Mouse (Mus musculus): ENCODE measurements at regions not wholly inside any gene's neighbourhood (a gene's known extent, or its start where the extent isn't known, plus 50 kb on each side); places are given as distances from the start of the nearest gene placed in this dataset.
A peak's percentile ranks its signal among the peaks of the same experiment; 100 is the strongest.

DNA sequence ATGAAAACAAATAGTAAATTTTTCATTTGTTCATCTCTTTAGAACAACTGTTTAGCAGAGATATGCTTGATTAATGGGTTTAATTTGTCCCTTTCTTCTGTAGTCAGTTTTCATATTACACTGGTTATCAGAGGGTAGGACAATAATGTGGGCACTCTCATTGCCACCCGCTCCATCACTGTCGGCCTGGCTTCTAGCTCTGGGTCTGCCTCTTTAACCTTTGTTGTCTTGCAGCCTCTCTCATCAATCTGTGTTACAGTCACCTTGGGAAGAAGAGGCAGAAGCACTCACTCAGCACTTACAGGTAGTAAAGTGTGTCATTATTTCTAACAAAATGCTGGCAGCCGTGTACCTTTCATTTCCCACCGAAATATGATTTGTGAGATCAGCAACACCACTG lies 690.5 kb downstream of the Gbe1 start:
- whole genome bisulfite sequencing = 87% methylated on average over 4 of the region's 4 CpGs

GRCm38 (mm10) chr16:71043381-71043780 lies 729.6 kb downstream of the Gbe1 start:
- WGBS = 72% methylated on average over 2 of the region's 2 CpGs
- H3K27me3 ChIP-seq (replicated peaks; ENCODE audit: control insufficient read depth, insufficient read depth, low read length) = no peaks in the 10 kb centered on the region
- no peaks in the 10 kb centered on the region for H3K4me1 ChIP-seq (ENCODE audit: control insufficient read depth, insufficient read depth, low read length)
- no peaks in the 10 kb centered on the region for H3K9me3 ChIP-seq (ENCODE audit: control insufficient read depth, low read length)
- no peak overlapping the region for H3K27ac ChIP-seq (replicated peaks; ENCODE audit: low read depth, low read length)
- DNase-seq (ENCODE audit: low spot score) (no peak), ATAC-seq (ENCODE audit: low read depth) (no peak)
- H3K36me3 ChIP-seq (ENCODE audit: control insufficient read depth, insufficient read depth, low read length) = no peaks in the 10 kb centered on the region
- no peak overlapping the region for H3K4me2 ChIP-seq (ENCODE audit: low read depth, low read length)
- no peak overlapping the region for H3K4me3 ChIP-seq (ENCODE audit: low read depth, low read length)
- no peak overlapping the region for H3K9ac ChIP-seq (ENCODE audit: low read depth, low read length)

More for the DNA sequence above, 690.5 kb downstream of the Gbe1 start:
- H3K9ac ChIP-seq (ENCODE audit: low read depth, low read length) = no peak overlapping the region
- no peaks in the 10 kb centered on the region for H3K27me3 ChIP-seq (replicated peaks; ENCODE audit: control insufficient read depth, insufficient read depth, low read length)
- DNase-seq (ENCODE audit: low spot score) (no peak), ATAC-seq (ENCODE audit: low read depth) (no peak)
- H3K9me3 ChIP-seq (ENCODE audit: control insufficient read depth, low read length) = no peaks in the 10 kb centered on the region
- H3K4me2 ChIP-seq (ENCODE audit: low read depth, low read length) = no peak overlapping the region
- H3K36me3 ChIP-seq (ENCODE audit: control insufficient read depth, insufficient read depth, low read length) = no peaks in the 10 kb centered on the region
- no peak overlapping the region for H3K27ac ChIP-seq (replicated peaks; ENCODE audit: low read depth, low read length)
- H3K4me1 ChIP-seq (ENCODE audit: control insufficient read depth, insufficient read depth, low read length) = no peaks in the 10 kb centered on the region
- H3K4me3 ChIP-seq (ENCODE audit: low read depth, low read length) = no peak overlapping the region

GRCm38 (mm10) chr16:71054258-71054657 lies 740.5 kb downstream of the Gbe1 start:
- H3K9ac ChIP-seq (ENCODE audit: low read depth, low read length) = no peak overlapping the region
- ATAC-seq (ENCODE audit: low read depth) = no peak
- DNase-seq (ENCODE audit: low spot score) = no peak
- 51% methylated on average over 2 of the region's 2 CpGs for WGBS
- H3K4me1 ChIP-seq (ENCODE audit: control insufficient read depth, insufficient read depth, low read length) = no peaks in the 10 kb centered on the region
- no peaks in the 10 kb centered on the region for H3K27me3 ChIP-seq (replicated peaks; ENCODE audit: control insufficient read depth, insufficient read depth, low read length)
- H3K27ac ChIP-seq (replicated peaks; ENCODE audit: low read depth, low read length) = no peak overlapping the region
- H3K9me3 ChIP-seq (ENCODE audit: control insufficient read depth, low read length) = no peaks in the 10 kb centered on the region
- no peak overlapping the region for H3K4me3 ChIP-seq (ENCODE audit: low read depth, low read length)
- no peaks in the 10 kb centered on the region for H3K36me3 ChIP-seq (ENCODE audit: control insufficient read depth, insufficient read depth, low read length)
- no peak overlapping the region for H3K4me2 ChIP-seq (ENCODE audit: low read depth, low read length)

DNA sequence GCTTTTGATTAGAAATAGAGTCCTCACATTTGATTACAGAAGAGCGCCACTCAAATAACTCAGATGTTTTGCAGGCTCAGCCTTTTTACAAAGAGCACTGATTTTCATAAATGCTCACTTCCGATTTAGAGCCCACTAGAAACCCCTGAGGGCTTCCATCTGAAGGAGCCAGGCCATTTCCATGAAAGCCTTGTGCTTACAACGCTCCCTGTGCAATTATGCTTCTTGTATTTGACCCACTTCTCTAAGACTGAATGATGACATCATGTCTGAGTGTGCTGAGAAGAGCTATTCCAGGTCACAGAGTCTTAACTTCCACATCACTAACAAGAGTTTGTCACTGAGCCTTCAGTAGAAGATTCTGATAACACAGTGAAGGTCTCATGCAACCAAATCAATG lies 749.0 kb downstream of the Gbe1 start:
- no peak overlapping the region for H3K27ac ChIP-seq (replicated peaks; ENCODE audit: low read depth, low read length)
- no peak overlapping the region for H3K4me2 ChIP-seq (ENCODE audit: low read depth, low read length)
- no peak overlapping the region for H3K9ac ChIP-seq (ENCODE audit: low read depth, low read length)
- H3K36me3 ChIP-seq (ENCODE audit: control insufficient read depth, insufficient read depth, low read length) = no peaks in the 10 kb centered on the region
- peak; percentile 74; the same call in 1 of the 2 replicates for ATAC-seq (ENCODE audit: low read depth)
- H3K4me1 ChIP-seq (ENCODE audit: control insufficient read depth, insufficient read depth, low read length) = no peaks in the 10 kb centered on the region
- no peaks in the 10 kb centered on the region for H3K27me3 ChIP-seq (replicated peaks; ENCODE audit: control insufficient read depth, insufficient read depth, low read length)
- H3K9me3 ChIP-seq (ENCODE audit: control insufficient read depth, low read length) = no peaks in the 10 kb centered on the region
- peak; percentile 63 for DNase-seq (ENCODE audit: low spot score)
- WGBS = 27% methylated on average over 3 of the region's 3 CpGs
- no peak overlapping the region for H3K4me3 ChIP-seq (ENCODE audit: low read depth, low read length)

GRCm38 (mm10) chr16:71063361-71063932 lies 749.7 kb downstream of the Gbe1 start:
- WGBS = 59% methylated on average over 3 of the region's 3 CpGs

GRCm38 (mm10) chr16:71070186-71070585 lies 756.4 kb downstream of the Gbe1 start:
- H3K4me3 ChIP-seq (ENCODE audit: low read depth, low read length) = no peak overlapping the region
- H3K27ac ChIP-seq (replicated peaks; ENCODE audit: low read depth, low read length) = no peak overlapping the region
- no peak overlapping the region for H3K4me2 ChIP-seq (ENCODE audit: low read depth, low read length)
- DNase-seq (ENCODE audit: low spot score) = no peak
- H3K9me3 ChIP-seq (ENCODE audit: control insufficient read depth, low read length) = no peaks in the 10 kb centered on the region
- ATAC-seq (ENCODE audit: low read depth) = no peak
- H3K9ac ChIP-seq (ENCODE audit: low read depth, low read length) = no peak overlapping the region
- no peaks in the 10 kb centered on the region for H3K4me1 ChIP-seq (ENCODE audit: control insufficient read depth, insufficient read depth, low read length)
- no peaks in the 10 kb centered on the region for H3K36me3 ChIP-seq (ENCODE audit: control insufficient read depth, insufficient read depth, low read length)
- H3K27me3 ChIP-seq (replicated peaks; ENCODE audit: control insufficient read depth, insufficient read depth, low read length) = no peaks in the 10 kb centered on the region

More at GRCm38 (mm10) chr16:71063361-71063932, 749.7 kb downstream of the Gbe1 start:
- no peak overlapping the region for H3K4me2 ChIP-seq (ENCODE audit: low read depth, low read length)
- no peaks in the 10 kb centered on the region for H3K27me3 ChIP-seq (replicated peaks; ENCODE audit: control insufficient read depth, insufficient read depth, low read length)
- H3K9ac ChIP-seq (ENCODE audit: low read depth, low read length) = no peak overlapping the region
- no peaks in the 10 kb centered on the region for H3K36me3 ChIP-seq (ENCODE audit: control insufficient read depth, insufficient read depth, low read length)
- DNase-seq (ENCODE audit: low spot score) (no peak), ATAC-seq (ENCODE audit: low read depth) (no peak)
- H3K9me3 ChIP-seq (ENCODE audit: control insufficient read depth, low read length) = no peaks in the 10 kb centered on the region
- no peaks in the 10 kb centered on the region for H3K4me1 ChIP-seq (ENCODE audit: control insufficient read depth, insufficient read depth, low read length)
- H3K4me3 ChIP-seq (ENCODE audit: low read depth, low read length) = no peak overlapping the region
- H3K27ac ChIP-seq (replicated peaks; ENCODE audit: low read depth, low read length) = no peak overlapping the region

DNA sequence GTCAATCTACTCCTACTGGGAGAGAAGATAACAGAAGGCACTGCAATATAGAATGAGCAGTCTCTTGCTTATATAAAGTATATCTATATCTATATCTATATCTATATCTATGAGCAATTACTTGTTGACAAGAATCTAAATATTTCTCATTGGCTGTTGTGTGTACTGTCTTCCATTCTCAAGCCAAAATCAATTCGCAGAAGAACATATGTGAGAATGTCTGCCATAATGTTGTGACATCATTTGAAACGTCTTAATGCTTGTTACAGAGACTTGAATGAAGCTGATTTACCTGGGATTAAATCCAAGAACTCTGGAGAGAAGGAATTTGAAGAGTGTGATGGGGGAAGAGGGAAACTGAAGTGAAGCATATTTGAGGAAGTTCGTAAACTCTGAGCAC lies 789.1 kb downstream of the Gbe1 start:
- ATAC-seq (ENCODE audit: low read depth) = no peak
- no peak overlapping the region for H3K4me3 ChIP-seq (ENCODE audit: low read depth, low read length)
- no peak overlapping the region for H3K9ac ChIP-seq (ENCODE audit: low read depth, low read length)

DNA sequence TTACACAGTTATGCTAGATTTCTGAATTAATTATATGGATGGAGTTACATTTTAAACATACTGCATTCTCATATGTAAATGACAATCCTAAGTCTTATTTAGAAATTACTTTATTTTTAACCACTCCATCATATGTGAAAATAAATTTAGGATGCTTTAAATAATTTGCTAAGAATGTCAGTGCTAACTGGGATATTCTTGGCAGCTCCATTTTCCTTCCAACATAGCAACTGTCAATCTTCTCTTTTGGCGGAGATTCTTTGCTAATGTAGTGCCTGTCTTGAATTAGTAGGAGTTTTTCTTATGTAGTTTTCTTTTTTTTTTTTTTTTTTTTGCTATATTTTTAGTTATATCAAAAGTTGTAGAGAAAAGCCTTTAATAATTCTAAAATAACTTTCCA lies 795.2 kb downstream of the Gbe1 start:
- Histone ChIP-seq H3K27ac (replicated peaks; ENCODE audit: low read depth, low read length) (no peak overlapping the region), H3K9me3 (ENCODE audit: control insufficient read depth, low read length) (no peaks in the 10 kb centered on the region), H3K36me3 (ENCODE audit: control insufficient read depth, insufficient read depth, low read length) (no peaks in the 10 kb centered on the region), H3K4me2 (ENCODE audit: low read depth, low read length) (no peak overlapping the region), H3K4me3 (ENCODE audit: low read depth, low read length) (no peak overlapping the region), H3K9ac (ENCODE audit: low read depth, low read length) (no peak overlapping the region), H3K27me3 (replicated peaks; ENCODE audit: control insufficient read depth, insufficient read depth, low read length) (no peaks in the 10 kb centered on the region), H3K4me1 (ENCODE audit: control insufficient read depth, insufficient read depth, low read length) (no peaks in the 10 kb centered on the region)
- 73% methylated on average over 1 of the region's 1 CpGs for WGBS
- ATAC-seq (ENCODE audit: low read depth) (no peak), DNase-seq (ENCODE audit: low spot score) (peak; percentile 14)

More for the DNA sequence above, 789.1 kb downstream of the Gbe1 start:
- no peak for DNase-seq (ENCODE audit: low spot score)
- H3K4me2 ChIP-seq (ENCODE audit: low read depth, low read length) = no peak overlapping the region
- no peaks in the 10 kb centered on the region for H3K27me3 ChIP-seq (replicated peaks; ENCODE audit: control insufficient read depth, insufficient read depth, low read length)
- no peak overlapping the region for H3K27ac ChIP-seq (replicated peaks; ENCODE audit: low read depth, low read length)
- no peaks in the 10 kb centered on the region for H3K9me3 ChIP-seq (ENCODE audit: control insufficient read depth, low read length)
- WGBS = 67% methylated on average over 3 of the region's 3 CpGs
- no peaks in the 10 kb centered on the region for H3K36me3 ChIP-seq (ENCODE audit: control insufficient read depth, insufficient read depth, low read length)
- H3K4me1 ChIP-seq (ENCODE audit: control insufficient read depth, insufficient read depth, low read length) = no peaks in the 10 kb centered on the region

GRCm38 (mm10) chr16:71114301-71114700 lies 800.6 kb downstream of the Gbe1 start:
- no peak overlapping the region for H3K4me2 ChIP-seq (ENCODE audit: low read depth, low read length)
- 80% methylated on average over 3 of the region's 3 CpGs for WGBS

More at GRCm38 (mm10) chr16:71114301-71114700, 800.6 kb downstream of the Gbe1 start:
- no peaks in the 10 kb centered on the region for H3K36me3 ChIP-seq (ENCODE audit: control insufficient read depth, insufficient read depth, low read length)
- ATAC-seq (ENCODE audit: low read depth) = no peak
- H3K27ac ChIP-seq (replicated peaks; ENCODE audit: low read depth, low read length) = no peak overlapping the region
- no peaks in the 10 kb centered on the region for H3K9me3 ChIP-seq (ENCODE audit: control insufficient read depth, low read length)
- no peak overlapping the region for H3K4me3 ChIP-seq (ENCODE audit: low read depth, low read length)
- H3K27me3 ChIP-seq (replicated peaks; ENCODE audit: control insufficient read depth, insufficient read depth, low read length) = no peaks in the 10 kb centered on the region
- no peak for DNase-seq (ENCODE audit: low spot score)
- no peaks in the 10 kb centered on the region for H3K4me1 ChIP-seq (ENCODE audit: control insufficient read depth, insufficient read depth, low read length)
- H3K9ac ChIP-seq (ENCODE audit: low read depth, low read length) = no peak overlapping the region
